Mouse (Mus musculus): ENCODE results near the gene Gadd45gip1. TPM values are rescaled to one million over a fixed set of nuclear protein-coding genes. Genes with fewer than 3 reads are reported as not detected.

The Gadd45gip1 gene
- polyA plus RNA-seq, 1 experiment from 2014 or later, result 36.3 TPM

- H3K36me3 ChIP-seq, result no peaks in the 10 kb centered on the region
- ATAC-seq (replicated peaks), result peak; percentile 60
- peaks cover 97% of the 10 kb centered on the region for H3K4me1 ChIP-seq
- H3K4me2 ChIP-seq (replicated peaks), result peak overlapping the region; percentile 59
- peak overlapping the region; percentile 65; the same call in 1 of the 2 replicates for H3K9ac ChIP-seq (replicated peaks)
- 15% methylated on average over 14 of the region's 14 CpGs for WGBS
- peaks cover 3% of the 10 kb centered on the region; the same call in 1 of the 2 replicates for H3K27me3 ChIP-seq
- H3K27ac ChIP-seq (replicated peaks), result peak overlapping the region; percentile 97
- no peak overlapping the region for H3K4me3 ChIP-seq
- H3K9me3 ChIP-seq, result no peaks in the 10 kb centered on the region
Measured at GRCm38 (mm10) chr8:84787523-84788302, 43.6 kb upstream of the Gadd45gip1 start.

GRCm38 (mm10) chr8:84788896-84789295, 42.4 kb upstream of the Gadd45gip1 start:
- Histone ChIP-seq H3K9ac (replicated peaks) (peak overlapping the region; percentile 4; the same call in 1 of the 2 replicates), H3K27ac (replicated peaks) (peak overlapping the region; percentile 97), H3K4me3 (no peak overlapping the region), H3K4me2 (replicated peaks) (peak overlapping the region; percentile 16), H3K27me3 (peaks cover 3% of the 10 kb centered on the region; the same call in 1 of the 2 replicates), H3K4me1 (peaks cover 99% of the 10 kb centered on the region), H3K9me3 (no peaks in the 10 kb centered on the region), H3K36me3 (no peaks in the 10 kb centered on the region)
- ATAC-seq (replicated peaks), result no peak
- 15% methylated on average over 11 of the region's 11 CpGs for WGBS

- peaks cover 3% of the 10 kb centered on the region; the same call in 1 of the 2 replicates for H3K27me3 ChIP-seq
- H3K4me1 ChIP-seq, result peaks cover 99% of the 10 kb centered on the region
- ATAC-seq (replicated peaks), result no peak
- no peaks in the 10 kb centered on the region for H3K36me3 ChIP-seq
- H3K9ac ChIP-seq (replicated peaks), result no peak overlapping the region
- H3K9me3 ChIP-seq, result no peaks in the 10 kb centered on the region
- peak overlapping the region; percentile 16; the same call in 1 of the 2 replicates for H3K4me2 ChIP-seq (replicated peaks)
- no peak overlapping the region for H3K4me3 ChIP-seq
- WGBS, result 32% methylated on average over 5 of the region's 5 CpGs
- H3K27ac ChIP-seq (replicated peaks), result peak overlapping the region; percentile 97
Measured at GRCm38 (mm10) chr8:84789345-84789744, 42.0 kb upstream of the Gadd45gip1 start.

GRCm38 (mm10) chr8:84789855-84790486, 41.4 kb upstream of the Gadd45gip1 start:
- H3K27ac ChIP-seq (replicated peaks), result peak overlapping the region; percentile 97
- peaks cover 3% of the 10 kb centered on the region; the same call in 1 of the 2 replicates for H3K27me3 ChIP-seq
- WGBS, result 51% methylated on average over 9 of the region's 9 CpGs
- H3K36me3 ChIP-seq, result no peaks in the 10 kb centered on the region
- H3K9ac ChIP-seq (replicated peaks), result no peak overlapping the region
- ATAC-seq (replicated peaks), result peak; percentile 25; the same call in 1 of the 2 replicates
- H3K9me3 ChIP-seq, result no peaks in the 10 kb centered on the region
- H3K4me3 ChIP-seq, result no peak overlapping the region
- peak overlapping the region; percentile 16; the same call in 1 of the 2 replicates for H3K4me2 ChIP-seq (replicated peaks)
- H3K4me1 ChIP-seq, result peaks cover 99% of the 10 kb centered on the region

- Histone ChIP-seq H3K27ac (replicated peaks) (peak overlapping the region; percentile 97), H3K27me3 (peaks cover 3% of the 10 kb centered on the region; the same call in 1 of the 2 replicates)
- ATAC-seq (replicated peaks), result no peak
Measured at GRCm38 (mm10) chr8:84790537-84790936, 40.8 kb upstream of the Gadd45gip1 start.

GRCm38 (mm10) chr8:84792429-84792947, 38.8 kb upstream of the Gadd45gip1 start:
- no peaks in the 10 kb centered on the region for H3K27me3 ChIP-seq
- no peak overlapping the region for H3K4me3 ChIP-seq
- 71% methylated on average over 12 of the region's 12 CpGs for WGBS
- H3K4me2 ChIP-seq (replicated peaks), result no peak overlapping the region; the same call in 1 of the 2 replicates
- peak overlapping the region; percentile 97 for H3K27ac ChIP-seq (replicated peaks)
- H3K36me3 ChIP-seq, result no peaks in the 10 kb centered on the region
- peaks cover 99% of the 10 kb centered on the region for H3K4me1 ChIP-seq
- ATAC-seq (replicated peaks), result no peak
- no peaks in the 10 kb centered on the region for H3K9me3 ChIP-seq
- H3K9ac ChIP-seq (replicated peaks), result 0 out of 2 replicates have a peak overlapping the region, but pooled peaks have one; percentile 34

More at GRCm38 (mm10) chr8:84790537-84790936, 40.8 kb upstream of the Gadd45gip1 start:
- H3K9me3 ChIP-seq, result no peaks in the 10 kb centered on the region
- peak overlapping the region; percentile 16; the same call in 1 of the 2 replicates for H3K4me2 ChIP-seq (replicated peaks)
- no peaks in the 10 kb centered on the region for H3K36me3 ChIP-seq
- peaks cover 99% of the 10 kb centered on the region for H3K4me1 ChIP-seq
- no peak overlapping the region for H3K9ac ChIP-seq (replicated peaks)
- 70% methylated on average over 2 of the region's 2 CpGs for WGBS
- H3K4me3 ChIP-seq, result no peak overlapping the region

GRCm38 (mm10) chr8:84793134-84793533, 38.2 kb upstream of the Gadd45gip1 start:
- Histone ChIP-seq H3K36me3 (no peaks in the 10 kb centered on the region), H3K4me3 (peak overlapping the region; percentile 8; the same call in 1 of the 2 replicates), H3K27me3 (no peaks in the 10 kb centered on the region), H3K4me1 (peaks cover 99% of the 10 kb centered on the region), H3K9me3 (no peaks in the 10 kb centered on the region), H3K9ac (replicated peaks) (peak overlapping the region; percentile 34; the same call in 1 of the 2 replicates), H3K27ac (replicated peaks) (peak overlapping the region; percentile 97), H3K4me2 (replicated peaks) (peak overlapping the region; percentile 35)
- no peak for ATAC-seq (replicated peaks)
- 51% methylated on average over 9 of the region's 9 CpGs for WGBS

GRCm38 (mm10) chr8:84793791-84794485, 37.4 kb upstream of the Gadd45gip1 start:
- H3K4me1 ChIP-seq, result peaks cover 99% of the 10 kb centered on the region
- H3K36me3 ChIP-seq, result no peaks in the 10 kb centered on the region
- H3K27me3 ChIP-seq, result no peaks in the 10 kb centered on the region
- peak overlapping the region; percentile 37 for H3K4me2 ChIP-seq (replicated peaks)
- peak overlapping the region; percentile 11; the same call in 1 of the 2 replicates for H3K4me3 ChIP-seq
- H3K27ac ChIP-seq (replicated peaks), result peak overlapping the region; percentile 97
- no peaks in the 10 kb centered on the region for H3K9me3 ChIP-seq
- peak; percentile 86 for ATAC-seq (replicated peaks)
- H3K9ac ChIP-seq (replicated peaks), result peak overlapping the region; percentile 38
- 28% methylated on average over 13 of the region's 13 CpGs for WGBS

- WGBS, result 30% methylated on average over 7 of the region's 7 CpGs
- Histone ChIP-seq H3K27me3 (no peaks in the 10 kb centered on the region), H3K4me1 (peaks cover 97% of the 10 kb centered on the region), H3K4me3 (no peak overlapping the region), H3K27ac (replicated peaks) (peak overlapping the region; percentile 97), H3K36me3 (no peaks in the 10 kb centered on the region), H3K9me3 (no peaks in the 10 kb centered on the region), H3K4me2 (replicated peaks) (peak overlapping the region; percentile 37), H3K9ac (replicated peaks) (peak overlapping the region; percentile 38)
- ATAC-seq (replicated peaks), result peak; percentile 27
Measured at GRCm38 (mm10) chr8:84794486-84794885, 36.8 kb upstream of the Gadd45gip1 start.

GRCm38 (mm10) chr8:84797256-84797797, 34.0 kb upstream of the Gadd45gip1 start:
- peak overlapping the region; percentile 84 for H3K4me3 ChIP-seq
- H3K27ac ChIP-seq (replicated peaks), result peak overlapping the region; percentile 97
- H3K9ac ChIP-seq (replicated peaks), result peak overlapping the region; percentile 95
- H3K9me3 ChIP-seq, result no peaks in the 10 kb centered on the region
- no peak for ATAC-seq (replicated peaks)
- WGBS, result 63% methylated on average over 15 of the region's 15 CpGs
- peak overlapping the region; percentile 69 for H3K4me2 ChIP-seq (replicated peaks)
- no peaks in the 10 kb centered on the region for H3K27me3 ChIP-seq
- H3K36me3 ChIP-seq, result no peaks in the 10 kb centered on the region
- peaks cover 83% of the 10 kb centered on the region for H3K4me1 ChIP-seq

- no peaks in the 10 kb centered on the region for H3K27me3 ChIP-seq
- H3K4me1 ChIP-seq, result peaks cover 77% of the 10 kb centered on the region
Measured at GRCm38 (mm10) chr8:84797971-84798370, 33.4 kb upstream of the Gadd45gip1 start.

More at GRCm38 (mm10) chr8:84797971-84798370, 33.4 kb upstream of the Gadd45gip1 start:
- WGBS, result 50% methylated on average over 6 of the region's 6 CpGs
- Histone ChIP-seq H3K9ac (replicated peaks) (peak overlapping the region; percentile 95), H3K27ac (replicated peaks) (peak overlapping the region; percentile 97), H3K36me3 (no peaks in the 10 kb centered on the region), H3K4me2 (replicated peaks) (peak overlapping the region; percentile 69), H3K4me3 (peak overlapping the region; percentile 84), H3K9me3 (no peaks in the 10 kb centered on the region)
- ATAC-seq (replicated peaks), result no peak

All from forebrain, embryonic 15.5 days (tissue).